Mouse (Mus musculus) stomach, embryonic 16.5 days (tissue): ENCODE results near the gene Acss3. TPM values are rescaled to one million over a fixed set of nuclear protein-coding genes. Genes with fewer than 3 reads are reported as not detected.

ENCODE experiments used
- ATAC-seq: fragments of 200-750 bp; cut with Nextera tagmentation; 2 replicates; pipeline ENCODE4 v1.8.0; 2017; ENCODE audit warnings: moderate number of reproducible peaks, moderate TSS enrichment; ENCODE audit not compliant: insufficient read depth, low FRiP score
- H3K27ac ChIP-seq: fragments of 300-500 bp; sonication (generic); 2 replicates; pipeline ENCODE4 v1.5.1; 2014; ENCODE audit warnings: low read length
- H3K27me3 ChIP-seq: fragments of 300-500 bp; sonication (generic); 2 replicates; pipeline ENCODE4 v1.6.1; 2014; ENCODE audit warnings: low read length, control low read depth, mixed read lengths; ENCODE audit not compliant: control insufficient read depth, insufficient read depth
- H3K36me3 ChIP-seq: fragments of 300-500 bp; sonication (generic); 2 replicates; pipeline ENCODE4 v1.6.1; 2014; ENCODE audit warnings: low read length; ENCODE audit not compliant: control insufficient read depth, insufficient read depth
- H3K4me1 ChIP-seq: fragments of 300-500 bp; sonication (generic); 2 replicates; pipeline ENCODE4 v1.6.1; 2014; ENCODE audit warnings: low read length, control low read depth, mixed read lengths; ENCODE audit not compliant: control insufficient read depth, insufficient read depth
- H3K4me2 ChIP-seq: fragments of 300-500 bp; sonication (generic); 2 replicates; pipeline ENCODE4 v1.6.1; 2014; ENCODE audit warnings: low read depth, low read length, mixed read lengths
- H3K4me3 ChIP-seq: fragments of 300-500 bp; sonication (generic); replicated peaks from 2 replicates; pipeline ENCODE4 v1.5.1; 2014; ENCODE audit warnings: mild to moderate bottlenecking, low read length
- H3K9ac ChIP-seq: fragments of 300-500 bp; sonication (generic); 2 replicates; pipeline ENCODE4 v1.6.1; 2014; ENCODE audit warnings: low read length
- H3K9me3 ChIP-seq: fragments of 300-500 bp; sonication (generic); replicated peaks from 2 replicates; pipeline ENCODE4 v1.6.1; 2016; ENCODE audit warnings: low read length, control low read depth; ENCODE audit not compliant: control insufficient read depth
- WGBS: fragments of 180-500 bp; shearing (Covaris S2); extraction: QIAGEN DNeasy Blood & Tissue Kit; methylation state at CpG from one replicate; pipeline ENCODE4 v1.1.7; 2014; 5-methylcytosine and 5-hydroxymethylcytosine counted together
- polyA plus RNA-seq: library from polyadenylated mRNA; unstranded; fragments of >200 nt; fragmentation: Nextera tagmentation; extraction: Ambion mirVana; gene quantifications from 2 replicates; pipeline ENCODE4 v1.2.1, GENCODE M21; 2015

Gene Acss3
- polyA plus RNA-seq, result 1.1 and 1.2 TPM in 2 replicates

DNA sequence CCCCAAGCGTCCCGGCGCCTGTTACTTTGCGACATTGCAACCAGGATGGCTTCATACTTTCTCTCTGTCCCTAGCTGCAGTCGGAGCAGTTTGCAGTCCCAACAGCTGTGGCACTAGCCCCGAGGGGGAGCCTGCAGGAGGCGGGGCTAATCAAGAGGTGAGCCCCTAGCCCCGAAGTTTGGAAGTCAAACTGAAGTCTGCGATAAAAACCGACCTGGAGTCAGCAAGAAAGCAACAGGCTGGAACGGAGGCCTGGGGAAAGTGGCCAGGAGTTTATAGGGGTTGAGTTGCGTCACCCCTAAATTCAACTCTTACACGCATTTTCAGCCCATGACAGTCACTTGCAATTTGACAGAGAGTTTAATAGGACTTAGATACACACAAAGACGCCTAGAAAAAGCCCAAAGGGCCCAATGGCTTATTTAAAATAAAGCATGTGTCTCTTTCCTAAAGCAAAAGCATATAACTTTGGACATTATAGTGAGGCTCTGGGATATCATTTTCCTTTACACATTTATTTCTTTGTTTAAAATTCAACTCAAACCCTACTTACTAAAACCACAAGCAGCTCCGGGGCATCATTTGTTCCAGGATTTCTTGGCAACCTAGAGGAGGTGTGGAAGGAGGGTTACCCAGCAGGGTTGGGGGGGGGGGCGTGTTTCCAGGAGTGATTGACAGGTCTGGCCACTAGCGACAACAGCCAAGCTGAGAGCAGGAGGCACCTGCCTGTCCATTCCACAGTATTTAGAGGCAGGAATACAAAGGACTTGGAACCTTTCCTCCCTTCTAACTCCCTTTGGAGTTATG is at the start of gene Acss3:
Acss3 (minus strand) TSS at position 140 of the 807 bp plus-strand sequence.
- Histone ChIP-seq H3K4me2 (peak within 1 kb of the TSS; percentile 74), H3K9ac (peak within 1 kb of the TSS; percentile 72), H3K4me3 (peak within 1 kb of the TSS; percentile 54), H3K36me3 (no peaks in the 10 kb centered on the region), H3K27ac (no peak within 1 kb of the TSS), H3K27me3 (no peaks in the 10 kb centered on the region), H3K4me1 (no peaks in the 10 kb centered on the region), H3K9me3 (no peaks in the 10 kb centered on the region)
- 3% methylated on average over 17 of the region's 17 CpGs for WGBS
- peak; percentile 92 for ATAC-seq

DNA sequence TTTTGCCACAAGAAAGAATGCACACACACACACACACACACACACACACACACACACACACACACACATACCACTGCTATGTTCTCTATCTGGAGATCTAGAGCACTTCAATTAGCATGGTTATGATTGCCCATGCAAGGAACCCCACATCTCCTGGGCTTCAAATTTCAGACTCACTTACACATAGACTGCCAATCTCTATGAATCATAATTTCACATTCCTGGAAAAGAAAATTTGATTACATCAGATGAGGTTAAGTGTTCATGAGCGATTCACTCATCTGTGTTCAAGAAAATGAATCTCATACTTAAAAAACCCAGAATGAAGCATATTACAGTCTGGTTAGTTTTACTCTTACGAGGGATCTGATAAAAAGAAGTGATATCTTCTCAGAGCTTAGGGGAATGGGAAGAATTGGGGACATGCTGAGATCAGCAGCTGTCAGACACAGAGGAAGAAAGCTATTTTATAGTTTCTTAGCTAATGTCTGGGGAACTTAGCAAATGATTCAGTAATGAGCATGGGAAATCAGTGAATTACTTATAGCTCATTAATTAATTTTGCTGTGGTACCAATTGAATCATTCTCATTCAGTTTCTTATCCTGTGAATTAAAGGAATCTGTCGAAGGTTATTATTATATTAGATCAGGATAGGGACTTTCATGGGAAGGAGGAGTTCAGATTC is 48.7 kb upstream of the Acss3 start:
- no peak overlapping the region for H3K4me2 ChIP-seq
- WGBS, result 78% methylated on average over 3 of the region's 3 CpGs
- no peak overlapping the region for H3K9ac ChIP-seq
- no peak overlapping the region for H3K27ac ChIP-seq
- H3K4me3 ChIP-seq, result no peak overlapping the region
- ATAC-seq, result no peak
- no peaks in the 10 kb centered on the region for H3K9me3 ChIP-seq
- no peaks in the 10 kb centered on the region for H3K4me1 ChIP-seq
- no peaks in the 10 kb centered on the region for H3K36me3 ChIP-seq
- H3K27me3 ChIP-seq, result no peaks in the 10 kb centered on the region

GRCm38 (mm10) chr10:107166486-107166885 is 43.0 kb upstream of the Acss3 start:
- WGBS, result 92% methylated on average over 3 of the region's 3 CpGs
- H3K36me3 ChIP-seq, result no peaks in the 10 kb centered on the region
- no peaks in the 10 kb centered on the region for H3K9me3 ChIP-seq
- no peaks in the 10 kb centered on the region for H3K27me3 ChIP-seq
- H3K4me2 ChIP-seq, result no peak overlapping the region
- ATAC-seq, result no peak
- H3K9ac ChIP-seq, result no peak overlapping the region
- no peaks in the 10 kb centered on the region for H3K4me1 ChIP-seq
- no peak overlapping the region for H3K27ac ChIP-seq
- H3K4me3 ChIP-seq, result no peak overlapping the region

GRCm38 (mm10) chr10:107148759-107149158 is 25.3 kb upstream of the Acss3 start:
- no peaks in the 10 kb centered on the region for H3K4me1 ChIP-seq
- 81% methylated on average over 1 of the region's 1 CpGs for WGBS
- H3K27me3 ChIP-seq, result no peaks in the 10 kb centered on the region
- no peaks in the 10 kb centered on the region for H3K36me3 ChIP-seq
- H3K4me2 ChIP-seq, result no peak overlapping the region
- no peaks in the 10 kb centered on the region for H3K9me3 ChIP-seq
- H3K9ac ChIP-seq, result no peak overlapping the region
- H3K27ac ChIP-seq, result no peak overlapping the region
- no peak for ATAC-seq
- no peak overlapping the region for H3K4me3 ChIP-seq

- no peaks in the 10 kb centered on the region for H3K27me3 ChIP-seq
- H3K4me2 ChIP-seq, result no peak overlapping the region
- H3K4me1 ChIP-seq, result no peaks in the 10 kb centered on the region
- no peak overlapping the region for H3K4me3 ChIP-seq
- no peak overlapping the region for H3K9ac ChIP-seq
- no peak for ATAC-seq
- no peak overlapping the region for H3K27ac ChIP-seq
- no peaks in the 10 kb centered on the region for H3K9me3 ChIP-seq
- no peaks in the 10 kb centered on the region for H3K36me3 ChIP-seq
- WGBS, result 49% methylated on average over 1 of the region's 1 CpGs
Observed at GRCm38 (mm10) chr10:107144016-107144415, 20.5 kb upstream of the Acss3 start.

DNA sequence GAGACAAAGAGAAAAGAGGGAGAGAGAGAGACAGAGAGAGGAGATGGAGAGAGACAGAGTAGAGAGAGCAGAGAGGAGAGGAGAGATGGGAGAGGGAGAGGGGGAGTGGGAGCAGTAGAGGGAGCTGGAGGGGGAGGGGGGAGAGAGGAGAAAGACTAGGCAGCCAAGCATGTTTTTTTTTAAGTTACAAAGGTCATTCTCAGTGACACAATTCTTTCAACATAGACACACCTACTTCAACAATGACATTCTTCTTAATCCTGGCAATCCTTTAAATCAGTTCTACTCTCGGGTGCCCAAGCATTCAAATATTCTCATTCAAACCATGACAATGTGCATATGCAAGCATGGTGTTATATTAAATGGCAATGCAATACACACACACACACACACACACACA is 19.4 kb upstream of the Acss3 start:
- Histone ChIP-seq H3K27me3 (no peaks in the 10 kb centered on the region), H3K4me1 (no peaks in the 10 kb centered on the region), H3K9ac (no peak overlapping the region), H3K9me3 (no peaks in the 10 kb centered on the region), H3K4me3 (no peak overlapping the region), H3K4me2 (no peak overlapping the region), H3K27ac (no peak overlapping the region), H3K36me3 (no peaks in the 10 kb centered on the region)
- WGBS, result 35% methylated on average over 1 of the region's 1 CpGs
- no peak for ATAC-seq

- Histone ChIP-seq H3K9ac (peak overlapping the region; percentile 72), H3K4me3 (peak overlapping the region; percentile 54), H3K36me3 (no peaks in the 10 kb centered on the region), H3K9me3 (no peaks in the 10 kb centered on the region), H3K4me2 (peak overlapping the region; percentile 74), H3K4me1 (no peaks in the 10 kb centered on the region), H3K27me3 (no peaks in the 10 kb centered on the region), H3K27ac (no peak overlapping the region)
- 15% methylated on average over 9 of the region's 9 CpGs for WGBS
- ATAC-seq, result peak; percentile 47; the same call in 1 of the 2 replicates
Observed at GRCm38 (mm10) chr10:107122744-107123528, 532 bp downstream of the Acss3 start.

GRCm38 (mm10) chr10:107121301-107121700 is 2.2 kb downstream of the Acss3 start:
- no peak for ATAC-seq
- 96% methylated on average over 9 of the region's 9 CpGs for WGBS
- no peak overlapping the region for H3K9ac ChIP-seq
- no peaks in the 10 kb centered on the region for H3K9me3 ChIP-seq
- no peaks in the 10 kb centered on the region for H3K4me1 ChIP-seq
- H3K4me2 ChIP-seq, result no peak overlapping the region
- H3K36me3 ChIP-seq, result no peaks in the 10 kb centered on the region
- no peak overlapping the region for H3K27ac ChIP-seq
- H3K4me3 ChIP-seq, result no peak overlapping the region
- H3K27me3 ChIP-seq, result no peaks in the 10 kb centered on the region

GRCm38 (mm10) chr10:107119135-107119534 is 4.3 kb downstream of the Acss3 start:
- H3K4me3 ChIP-seq, result no peak overlapping the region
- WGBS, result 71% methylated on average over 2 of the region's 2 CpGs
- no peaks in the 10 kb centered on the region for H3K9me3 ChIP-seq
- H3K27ac ChIP-seq, result no peak overlapping the region
- no peaks in the 10 kb centered on the region for H3K27me3 ChIP-seq
- no peaks in the 10 kb centered on the region for H3K36me3 ChIP-seq
- H3K4me1 ChIP-seq, result no peaks in the 10 kb centered on the region
- no peak overlapping the region for H3K4me2 ChIP-seq
- no peak overlapping the region for H3K9ac ChIP-seq
- ATAC-seq, result no peak
